Mouse (Mus musculus): Measurements from ENCODE around the gene Tmigd3. TPM values are rescaled to one million over a fixed set of nuclear protein-coding genes. Genes with fewer than 3 reads are reported as not detected.

The Tmigd3 gene
- total and polyA plus RNA-seq, 3 experiments, result 0.25 TPM; not detected in 2

DNA sequence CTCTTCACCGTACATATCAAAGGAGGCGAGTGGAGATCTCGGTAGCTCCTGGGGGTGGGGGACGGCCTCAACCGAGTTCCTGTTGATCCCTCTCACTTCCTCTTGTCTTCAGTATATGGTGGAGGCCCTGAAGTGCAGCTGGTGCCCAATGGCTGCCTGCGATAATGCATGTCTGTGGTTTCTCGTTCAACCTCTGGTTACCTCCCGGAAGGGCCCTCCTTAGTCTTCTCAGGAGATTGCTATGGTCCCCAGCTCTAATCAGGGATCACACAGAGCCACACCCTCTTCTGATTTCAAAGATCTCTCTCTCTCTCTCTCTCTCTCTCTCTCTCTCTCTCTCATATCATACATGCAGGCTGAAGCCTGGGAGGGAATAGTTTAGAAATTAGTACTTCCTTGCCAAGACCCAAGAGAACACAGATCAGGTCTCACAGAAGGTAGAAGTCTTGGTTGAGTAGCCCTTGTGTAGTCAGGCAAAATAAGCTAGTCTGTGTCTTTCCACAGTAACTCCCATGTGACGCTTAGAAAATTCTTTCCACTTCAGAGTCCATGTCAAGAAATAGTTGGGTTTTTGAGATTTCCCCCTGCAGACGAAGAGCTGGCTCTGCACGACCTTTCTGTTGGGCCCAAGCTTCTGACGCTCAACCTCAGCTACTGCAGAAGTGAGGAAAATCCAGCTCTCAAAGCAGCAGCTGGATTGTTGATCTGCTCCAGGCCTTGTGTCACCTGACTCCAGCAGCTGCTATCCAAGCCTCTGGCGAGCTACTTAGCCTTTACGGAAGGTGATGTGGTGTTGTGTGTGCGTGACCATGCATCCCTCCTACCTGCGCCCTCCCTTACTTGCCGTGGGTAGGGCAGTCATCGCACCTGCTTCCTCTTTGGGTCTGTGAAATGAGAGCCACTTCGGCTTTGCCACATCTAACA lies 22.1 kb downstream of the Tmigd3 start:
- Histone ChIP-seq H3K4me3 (replicated peaks in 1 of 3; ENCODE audit: low read depth in 2 of 3, low read length in 2 of 3, poor library complexity in 1 of 3) (peak overlapping the region; percentile 55 to 67 (median 60)), H3K4me2 (ENCODE audit: insufficient read depth, low read depth, poor library complexity, severe bottlenecking) (peak overlapping the region; percentile 48), H3K36me3 (replicated peaks in 1 of 2; ENCODE audit: control insufficient read depth in 1 of 2, insufficient read depth in 1 of 2, low read length in 1 of 2) (no peaks in the 10 kb centered on the region), H3K79me2 (replicated peaks; ENCODE audit: control insufficient read depth, extremely low read depth, insufficient read depth, poor library complexity, severe bottlenecking) (no peaks in the 10 kb centered on the region), H3K4me1 (ENCODE audit: control insufficient read depth in 1 of 2, insufficient read depth in 2 of 2) (peaks cover 8 to 44% of the 10 kb centered on the region in 2 experiments), H3K9ac (ENCODE audit: insufficient read depth, low read depth) (peak overlapping the region; percentile 93), H3K27ac (ENCODE audit: insufficient read depth, low read depth) (peak overlapping the region; percentile 97), H3K9me3 (replicated peaks; ENCODE audit: low read length) (peaks cover 3% of the 10 kb centered on the region), H3K27me3 (replicated peaks) (no peaks in the 10 kb centered on the region)
- dilution Hi-C loops (cut with MboI; ENCODE audit: extremely low pct_ligation_motif_present, extremely low pct_unique_long_range_greater_than_20kb, low sequenced_read_pairs) (no loop called here), in situ Hi-C loops (cut with MboI; ENCODE audit: low pct_ligation_motif_present, low pct_unique_long_range_greater_than_20kb, low sequenced_read_pairs) (loop anchor here (5.0 kb wide), 1 partner anchor 71 kb away; no protein-coding TSS in a partner anchor)
- DNase-seq (ENCODE audit: extremely low read depth), result peak; percentile 94
- TF ChIP-seq MXI1 (IDR thresholded peaks at IDR 0.05; ENCODE audit: low read depth, low read length), result peak; percentile 74; the same call in 1 of the 2 replicates
- peak; percentile 42; the same call in 1 of the 2 replicates for TF ChIP-seq JUN (IDR thresholded peaks at IDR 0.05; ENCODE audit: insufficient read depth, low read depth, low read length)
- TF ChIP-seq ZMIZ1 (IDR thresholded peaks at IDR 0.05; ENCODE audit: low read depth, low read length), result peak; percentile 69; the same call in 1 of the 2 replicates
- TF ChIP-seq PAX5 (IDR thresholded peaks at IDR 0.05; ENCODE audit: low read length), result no peak
- TF ChIP-seq TCF12 (IDR thresholded peaks at IDR 0.05; ENCODE audit: low read depth, low read length), result peak; percentile 96
- peak; percentile 81 for TF ChIP-seq SIN3A (IDR thresholded peaks at IDR 0.05; ENCODE audit: low read length)
- TF ChIP-seq GABPA (IDR thresholded peaks at IDR 0.05; ENCODE audit: insufficient replicate concordance, low read depth, low read length), result no peak
- no peak for TF ChIP-seq ZKSCAN1 (IDR thresholded peaks at IDR 0.05; ENCODE audit: borderline replicate concordance, low read depth, low read length)
- peak; percentile 84 for TF ChIP-seq ELF1 (IDR thresholded peaks at IDR 0.05; ENCODE audit: low read depth, low read length)
- TF ChIP-seq USF1 (IDR thresholded peaks at IDR 0.05; ENCODE audit: low read depth, low read length), result no peak; the same call in 1 of the 2 replicates
- TF ChIP-seq ZC3H11A (IDR thresholded peaks at IDR 0.05; ENCODE audit: low read depth, low read length), result no peak
- peak; percentile 65 for TF ChIP-seq HCFC1 (IDR thresholded peaks at IDR 0.05; ENCODE audit: low read depth, low read length)
- peak; percentile 85 for TF ChIP-seq ETS1 (conservative IDR thresholded peaks at IDR 0.05; ENCODE audit: low read depth, low read length)
- peak; percentile 81 for TF ChIP-seq MEF2A (IDR thresholded peaks at IDR 0.05; ENCODE audit: borderline replicate concordance, low read depth, low read length)
- TF ChIP-seq IRF4 (IDR thresholded peaks at IDR 0.05; ENCODE audit: low read depth, low read length), result peak; percentile 96
- TF ChIP-seq MAX (IDR thresholded peaks at IDR 0.05; ENCODE audit: low read length), result peak; percentile 72
- peak; percentile 87 for TF ChIP-seq MYC (IDR thresholded peaks at IDR 0.05; ENCODE audit: low read depth, low read length)
- no peak for TF ChIP-seq ZNF384 (IDR thresholded peaks at IDR 0.05; ENCODE audit: low read depth, low read length)
- TF ChIP-seq USF2 (conservative IDR thresholded peaks at IDR 0.05; ENCODE audit: low read depth, low read length), result 0 out of 2 replicates have a peak, but pooled peaks have one; percentile 27
- TF ChIP-seq TBP (conservative IDR thresholded peaks at IDR 0.05; ENCODE audit: low read depth, low read length), result peak; percentile 62; the same call in 1 of the 2 replicates
- TF ChIP-seq UBTF (IDR thresholded peaks at IDR 0.05; ENCODE audit: low read depth, low read length), result no peak
- peak; percentile 47; the same call in 1 of the 2 replicates for TF ChIP-seq CHD1 (IDR thresholded peaks at IDR 0.05; ENCODE audit: low read depth, low read length)
- peak; percentile 90 for TF ChIP-seq EP300 (IDR thresholded peaks at IDR 0.05; ENCODE audit: low read length)
- TF ChIP-seq RCOR1 (conservative IDR thresholded peaks at IDR 0.05; ENCODE audit: low read depth, low read length), result peak; percentile 60; the same call in 1 of the 2 replicates
- TF ChIP-seq RAD21 (IDR thresholded peaks at IDR 0.05; ENCODE audit: low read depth, low read length), result peak; percentile 9
- peak; percentile 89 for TF ChIP-seq MAZ (IDR thresholded peaks at IDR 0.05; ENCODE audit: low read depth, low read length)
- peak; percentile 90 for TF ChIP-seq CHD2 (IDR thresholded peaks at IDR 0.05; ENCODE audit: low read length)
- 0 out of 2 replicates have a peak, but pooled peaks have one; percentile 20 for TF ChIP-seq E2F4 (IDR thresholded peaks at IDR 0.05; ENCODE audit: insufficient replicate concordance, low read depth, low read length)
- TF ChIP-seq BHLHE40 (IDR thresholded peaks at IDR 0.05; ENCODE audit: low read depth, low read length), result peak; percentile 80
- peak; percentile 66 for TF ChIP-seq NELFE (IDR thresholded peaks at IDR 0.05; ENCODE audit: low read depth, low read length)
- TF ChIP-seq NRF1 (IDR thresholded peaks at IDR 0.05; ENCODE audit: low read depth, low read length), result peak; percentile 44; the same call in 1 of the 2 replicates
- TF ChIP-seq KAT2A (IDR thresholded peaks at IDR 0.05; ENCODE audit: insufficient replicate concordance, low read length), result peak; percentile 60; the same call in 1 of the 2 replicates
- peak; percentile 45; the same call in 1 of the 2 replicates for TF ChIP-seq JUND (conservative IDR thresholded peaks at IDR 0.05; ENCODE audit: low read depth, low read length)
- TF ChIP-seq MAFK (IDR thresholded peaks at IDR 0.05; ENCODE audit: insufficient replicate concordance, low read length), result peak; percentile 69
- TF ChIP-seq SMC3 (IDR thresholded peaks at IDR 0.05; ENCODE audit: low read depth, low read length), result peak; percentile 29
- TF ChIP-seq POLR2A (IDR thresholded peaks at IDR 0.05; ENCODE audit: low read depth, low read length), result peak; percentile 50
- TF ChIP-seq CTCF (conservative IDR thresholded peaks at IDR 0.05 in 1 of 2, IDR thresholded peaks at IDR 0.05 in 1 of 2; ENCODE audit: low read depth in 2 of 2, low read length in 2 of 2), result 0 out of 4 replicates have a peak, but pooled peaks of 1 of the 2 experiments have one; percentile 12

All from CH12.LX (cell line).